Mouse (Mus musculus): ENCODE results near the gene Clip4. TPM values are rescaled to one million over a fixed set of nuclear protein-coding genes. Genes with fewer than 3 reads are reported as not detected.

Clip4 gene
- total RNA-seq, 2 experiments from 2014 or later: 173 TPM

- no peak for DNase-seq
Observed at GRCm38 (mm10) chr17:71874795-71875194, 106.5 kb downstream of the Clip4 start.

- no peak for DNase-seq
Observed at GRCm38 (mm10) chr17:71875492-71875891, 107.2 kb downstream of the Clip4 start.

GRCm38 (mm10) chr17:71881369-71881768 lies 113.1 kb downstream of the Clip4 start:
- no peak for DNase-seq

GRCm38 (mm10) chr17:71909107-71909506 lies 140.8 kb downstream of the Clip4 start:
- DNase-seq: peak; percentile 40

- DNase-seq: no peak
Observed at GRCm38 (mm10) chr17:71913188-71913587, 144.9 kb downstream of the Clip4 start.

Other genes with a start within 250 kb of the Clip4 start
- gene Ndc80, start 241.6 kb upstream of the Clip4 start, total RNA-seq (2021): 10 to 100 TPM; 21.3 to 25.3 TPM
- under 1 TPM; 0.24 to 0.32 TPM for gene Spdya, start 216.4 kb upstream of the Clip4 start, total RNA-seq (2021)
- 10 to 100 TPM; 29.5 to 33.9 TPM for gene Wdr43, start 152.6 kb upstream of the Clip4 start, total RNA-seq (2021)
- gene Togaram2, start 95.2 kb upstream of the Clip4 start, total RNA-seq (2021): 1 to 10 TPM; 2.0 to 2.6 TPM
- 1 to 10 TPM; 1.4 to 1.6 TPM for gene Pcare, start 15.6 kb upstream of the Clip4 start, total RNA-seq (2021)

Data from heart, postnatal 4 days (tissue).